Mouse (Mus musculus): ENCODE measurements around the gene Tlr4.

Tlr4 gene

GRCm38 (mm10) chr4:66900126-66900525 lies 72.7 kb downstream of the Tlr4 start:
- DNase-seq (ENCODE audit: low spot score in 2 of 2), result no peak

GRCm38 (mm10) chr4:66901498-66901897 lies 74.1 kb downstream of the Tlr4 start:
- no peak for DNase-seq (ENCODE audit: low spot score in 2 of 2)

- DNase-seq (ENCODE audit: low spot score in 2 of 2), result no peak
Measured at GRCm38 (mm10) chr4:66908376-66908775, 81.0 kb downstream of the Tlr4 start.

- no peak for DNase-seq (ENCODE audit: low spot score in 2 of 2)
Measured at GRCm38 (mm10) chr4:66919630-66920372, 92.4 kb downstream of the Tlr4 start.

- no peak for DNase-seq (ENCODE audit: low spot score in 2 of 2)
Measured at GRCm38 (mm10) chr4:66923616-66924276, 96.4 kb downstream of the Tlr4 start.

GRCm38 (mm10) chr4:66926066-66926465 lies 98.7 kb downstream of the Tlr4 start:
- no peak for DNase-seq (ENCODE audit: low spot score in 2 of 2)

- DNase-seq (ENCODE audit: low spot score in 2 of 2), result no peak
Measured at GRCm38 (mm10) chr4:66927537-66928088, 100.2 kb downstream of the Tlr4 start.

GRCm38 (mm10) chr4:66938489-66939061 lies 111.2 kb downstream of the Tlr4 start:
- no peak for DNase-seq (ENCODE audit: low spot score in 2 of 2)

- DNase-seq (ENCODE audit: low spot score in 2 of 2), result no peak
Measured at GRCm38 (mm10) chr4:66941894-66942293, 114.5 kb downstream of the Tlr4 start.

- no peak for DNase-seq (ENCODE audit: low spot score in 2 of 2)
Measured at GRCm38 (mm10) chr4:66943699-66944098, 116.3 kb downstream of the Tlr4 start.

GRCm38 (mm10) chr4:66947657-66948056 lies 120.3 kb downstream of the Tlr4 start:
- no peak for DNase-seq (ENCODE audit: low spot score in 2 of 2)

- DNase-seq (ENCODE audit: low spot score in 2 of 2), result no peak
Measured at GRCm38 (mm10) chr4:66974918-66975317, 147.5 kb downstream of the Tlr4 start.
